Mouse (Mus musculus): ENCODE results near the gene Atad3a.

Gene Atad3a

DNA sequence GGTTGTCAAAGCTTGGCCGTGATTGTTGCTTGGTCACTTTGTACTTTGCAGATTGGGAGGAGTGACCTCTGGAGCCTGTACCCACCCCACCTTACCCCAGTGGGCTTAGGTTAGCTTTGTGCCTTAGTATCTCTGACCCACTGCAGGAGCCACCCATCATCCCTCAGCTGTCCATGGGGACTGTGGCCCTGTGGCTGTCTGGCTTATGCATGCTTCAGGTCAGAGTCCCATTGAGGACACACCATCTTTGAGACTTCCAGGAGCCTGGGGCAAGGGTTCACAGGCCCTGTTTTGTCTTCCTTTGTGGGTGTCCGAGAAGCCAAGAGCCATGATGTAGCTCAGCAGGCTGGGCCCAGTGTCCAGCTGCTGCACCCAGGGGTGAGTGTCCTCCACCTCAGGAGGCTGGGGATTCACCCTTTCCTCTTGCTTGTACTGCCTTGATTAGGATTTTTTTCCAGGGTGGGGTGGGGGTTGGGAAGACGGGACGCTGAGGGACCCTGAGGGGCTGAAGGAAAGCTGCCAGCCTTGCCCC is 65.3 kb downstream of the Atad3a start:
- in situ Hi-C loops (cut with MboI, MseI) = loop anchor here (10.0 kb wide), 1 partner anchor 51 kb away; the partner anchor contains the start of gene Gm10563

DNA sequence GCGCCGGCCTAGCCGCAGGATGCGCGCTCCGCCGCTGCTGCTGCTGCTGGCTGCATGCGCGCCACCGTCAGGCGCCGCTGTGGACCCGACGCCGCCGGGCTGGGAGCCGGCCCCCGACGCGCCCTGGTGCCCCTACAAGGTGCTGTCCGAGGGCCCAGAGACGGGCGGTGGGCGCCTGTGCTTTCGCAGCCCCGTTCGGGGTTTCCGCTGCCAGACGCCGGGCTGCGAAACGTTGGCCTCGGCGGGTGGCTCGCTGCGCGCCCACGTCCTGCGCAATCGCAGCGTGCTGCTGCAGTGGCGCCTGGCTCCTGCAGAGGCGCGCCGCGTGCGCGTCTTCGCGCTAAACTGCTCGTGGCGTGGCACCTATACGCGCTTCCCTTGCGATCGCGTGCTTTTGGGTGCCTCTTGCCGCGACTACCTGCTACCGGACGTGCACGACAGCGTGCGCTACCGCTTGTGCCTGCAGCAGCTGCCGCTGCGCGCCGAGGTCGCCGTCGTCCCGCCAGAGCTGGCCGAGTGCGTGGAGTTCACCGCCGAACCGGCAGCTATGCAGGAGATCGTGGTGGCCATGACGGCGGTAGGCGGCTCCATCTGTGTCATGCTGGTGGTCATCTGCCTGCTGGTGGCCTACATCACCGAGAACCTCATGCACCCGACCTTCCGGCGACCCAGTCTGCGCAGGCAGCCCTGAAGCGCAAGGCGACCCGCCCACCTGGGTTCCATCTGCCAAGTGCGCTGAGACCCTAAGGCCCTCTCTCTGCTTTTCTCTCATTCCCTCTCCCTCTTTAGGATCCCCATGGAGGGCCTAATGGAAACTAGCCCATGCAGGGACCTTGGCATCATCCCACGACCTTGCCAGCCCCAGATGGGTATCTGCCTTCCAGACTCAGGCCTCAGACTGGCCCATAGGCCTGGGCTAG is 66.2 kb downstream of the Atad3a start:
- in situ Hi-C loops (cut with MboI, MseI) = loop anchor here (10.0 kb wide), 1 partner anchor 50 kb away; the partner anchor contains the start of gene Gm10563

DNA sequence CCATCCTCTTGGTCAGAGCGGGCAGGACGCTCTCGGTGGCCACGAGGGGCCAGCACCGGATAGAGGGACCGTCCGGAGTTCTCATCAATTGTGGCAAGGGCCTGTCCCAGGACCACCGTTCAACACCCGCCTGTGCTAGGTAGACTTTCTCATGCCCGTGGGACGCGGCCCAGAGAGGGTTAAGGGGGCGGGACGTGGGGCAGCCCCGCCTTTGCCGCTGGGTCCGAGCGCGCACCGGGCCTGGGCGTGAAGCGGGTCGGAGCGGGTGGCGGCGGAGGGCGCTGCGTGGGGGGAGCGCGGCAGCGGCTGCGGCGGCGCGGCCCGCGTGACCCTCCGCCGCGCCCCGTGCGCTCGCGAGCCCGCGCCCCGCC is 66.8 kb downstream of the Atad3a start, which contains the start of gene Fndc10:
Fndc10 (plus strand) TSS at position 232 of the 371 bp plus-strand sequence.
- in situ Hi-C loops (cut with MboI, MseI) = loop anchor here (10.0 kb wide), 1 partner anchor 49 kb away; the partner anchor contains the start of gene Gm10563

DNA sequence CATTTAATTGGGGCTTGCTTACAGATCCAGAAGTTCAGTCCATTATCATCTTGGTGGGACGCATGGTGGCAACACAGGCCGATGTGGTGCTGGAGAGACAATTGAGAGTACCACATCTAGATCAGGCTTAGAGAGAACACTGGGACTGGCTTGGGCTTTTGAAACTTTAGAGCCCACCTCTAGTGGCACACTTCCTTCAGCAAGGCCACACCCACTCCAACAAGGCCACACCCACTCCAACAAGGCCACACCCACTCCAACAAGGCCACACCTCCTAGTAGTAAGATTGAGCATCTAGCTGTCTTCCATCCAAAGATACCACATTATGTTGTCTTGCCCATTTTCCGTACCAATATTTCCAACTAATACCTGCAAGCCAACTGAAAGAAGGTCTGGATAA is 68.5 kb downstream of the Atad3a start:
- in situ Hi-C loops (cut with MboI, MseI) = loop anchor here (10.0 kb wide), 1 partner anchor 48 kb away; the partner anchor contains the start of gene Gm10563
